Mouse (Mus musculus): ENCODE results near the gene Pld6.

DNA sequence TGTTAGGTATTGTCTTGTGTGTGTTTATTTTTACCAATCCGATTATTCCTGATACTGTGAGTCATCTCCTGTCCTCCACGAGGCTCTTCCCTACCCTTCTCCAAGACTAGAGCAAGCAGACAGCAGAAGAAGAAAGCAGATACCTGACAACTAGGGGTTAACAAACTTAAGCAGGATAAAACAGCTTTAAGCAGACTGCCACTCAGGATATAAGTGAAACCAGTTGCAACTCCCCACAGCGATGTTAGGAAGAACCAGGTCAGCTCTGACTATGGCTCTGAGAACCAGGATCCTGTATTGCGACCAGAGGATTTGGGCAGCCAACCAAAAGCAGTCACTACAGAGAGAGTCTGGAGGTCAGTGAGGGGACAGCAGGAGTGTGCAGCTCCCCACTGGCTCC is 23.8 kb upstream of the Pld6 start:
- no peak for TF ChIP-seq CTCF (conservative IDR thresholded peaks at IDR 0.05; ENCODE audit: low read length)
- TF ChIP-seq POU5F1 (IDR thresholded peaks at IDR 0.05; ENCODE audit: borderline replicate concordance, low read length): no peak
- no peak for TF ChIP-seq NANOG (IDR thresholded peaks at IDR 0.05; ENCODE audit: borderline replicate concordance, low read length)

Data from E14TG2a.4 (cell line).